Mouse (Mus musculus) liver (tissue): Measurements from ENCODE around the gene Trp53bp2.
A peak's percentile ranks its signal among the peaks of the same experiment; 100 is the strongest.

Source experiments
- DNase-seq: peaks from one replicate; pipeline ENCODE4 v3.0.0-alpha.2; 2020; ENCODE audit warnings: mixed read lengths

Gene Trp53bp2

DNA sequence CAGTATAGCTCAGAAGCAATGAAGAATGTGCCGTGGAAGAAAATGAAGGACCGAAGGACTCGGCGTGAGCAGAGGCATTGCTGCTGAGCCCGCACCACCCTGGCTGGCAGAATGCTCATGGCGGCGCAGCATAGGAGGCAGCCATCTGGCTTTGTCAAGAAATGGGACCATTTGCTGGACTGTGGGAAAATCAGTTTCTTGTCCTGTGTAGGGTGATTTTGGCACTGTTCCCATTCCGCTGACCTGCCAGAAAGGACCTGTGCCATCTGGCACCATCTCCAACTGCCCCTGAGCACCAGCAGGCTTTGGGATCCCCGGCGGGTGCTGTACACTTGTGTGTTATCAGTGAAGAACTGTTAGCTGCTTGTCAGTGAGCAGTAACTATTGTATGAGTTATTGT lies 52.8 kb downstream of the Trp53bp2 start:
- DNase-seq = no peak

DNA sequence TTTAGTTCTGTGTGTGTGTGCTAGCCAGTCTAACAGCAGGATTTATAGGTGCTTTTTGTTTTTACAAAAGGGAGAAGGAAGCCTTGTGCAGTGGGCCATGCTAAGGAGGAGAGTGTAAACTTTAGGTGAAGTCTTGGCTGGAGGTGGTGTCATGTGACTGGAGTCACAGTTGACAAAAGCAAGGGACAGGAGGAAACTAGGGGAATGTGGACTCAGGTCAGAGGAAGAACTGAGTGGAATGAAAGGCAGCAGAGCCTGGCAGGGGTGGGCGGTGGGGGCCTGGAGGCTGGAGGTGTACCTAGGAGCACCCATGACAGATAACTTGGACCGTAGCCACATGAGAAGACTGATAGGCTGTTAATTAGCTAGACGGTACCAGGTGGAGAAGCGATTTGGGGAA lies 56.3 kb downstream of the Trp53bp2 start:
- DNase-seq = no peak

DNA sequence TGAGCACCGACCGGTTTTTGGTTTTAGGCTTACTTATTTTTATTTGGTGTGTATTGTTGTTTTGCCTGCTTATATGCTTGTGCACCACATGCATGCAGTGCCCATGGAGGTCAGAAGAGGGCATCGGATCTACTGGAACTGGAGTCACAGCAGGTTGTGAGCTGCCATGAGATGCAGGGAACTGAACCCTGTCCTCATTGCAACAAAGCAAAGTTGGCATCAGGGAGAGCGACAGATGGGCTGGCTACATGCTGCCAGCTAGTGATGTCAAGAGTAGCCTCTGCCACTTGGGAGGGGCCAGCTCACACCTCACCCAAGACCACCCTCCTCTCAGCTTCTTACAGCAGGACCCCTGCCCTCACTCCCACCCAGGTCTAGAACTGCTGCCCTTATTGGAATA lies 57.0 kb downstream of the Trp53bp2 start:
- DNase-seq = no peak

DNA sequence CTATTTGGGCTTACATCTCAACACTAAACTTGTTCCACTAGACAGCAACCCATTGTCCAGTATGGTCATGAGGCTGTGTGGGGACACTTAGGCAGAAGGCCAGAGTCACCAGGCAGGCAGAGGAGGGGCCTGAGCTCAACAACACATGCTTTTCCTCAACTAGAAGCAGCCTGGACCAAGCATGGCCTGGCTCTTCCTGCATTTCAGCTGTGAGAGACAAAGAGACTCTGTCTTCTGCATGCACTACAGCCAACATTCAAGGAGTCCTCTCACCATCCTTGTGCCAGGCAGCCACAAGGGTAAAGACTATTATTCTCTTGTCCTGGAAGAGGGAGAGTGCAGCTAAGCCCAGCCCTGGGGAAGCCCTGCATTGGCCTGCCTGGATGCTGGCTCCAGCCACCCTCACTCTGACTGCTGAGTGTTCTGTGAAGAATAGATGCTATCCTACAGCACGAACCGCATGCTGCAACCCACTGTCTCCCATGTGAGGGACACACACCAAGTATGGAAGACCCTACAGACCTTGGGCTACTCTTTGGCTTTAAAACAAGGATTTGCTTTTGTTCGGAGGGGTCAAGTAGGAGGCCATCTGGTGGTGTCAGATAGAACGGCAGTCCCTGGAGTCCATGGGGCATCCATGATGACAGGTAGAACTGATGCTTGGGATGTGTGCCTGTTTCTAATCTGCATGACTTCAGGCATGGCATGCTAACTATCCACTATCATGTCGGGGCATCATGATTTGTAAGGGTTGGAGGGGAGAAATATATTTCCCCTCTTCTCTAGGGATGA lies 66.2 kb downstream of the Trp53bp2 start:
- DNase-seq = no peak

DNA sequence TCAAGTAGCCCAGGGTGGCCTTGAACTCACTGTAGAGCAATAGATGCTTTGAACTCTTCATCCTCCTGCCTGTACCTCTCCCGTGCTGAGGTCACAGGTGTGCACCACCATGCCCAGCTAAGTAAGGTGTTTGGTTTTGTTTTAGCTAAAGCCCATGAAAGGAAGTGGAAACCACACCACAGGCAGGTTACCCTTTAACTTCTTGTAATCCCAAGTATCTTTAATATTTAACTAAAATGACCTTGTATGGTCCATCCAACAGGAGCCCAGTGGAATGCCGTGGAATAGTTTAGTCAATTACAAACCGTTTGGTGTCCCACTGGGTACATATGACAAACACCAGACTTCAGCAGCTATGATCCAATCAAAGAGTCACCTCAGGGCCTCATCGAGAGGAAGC lies 70.0 kb downstream of the Trp53bp2 start:
- no peak for DNase-seq

DNA sequence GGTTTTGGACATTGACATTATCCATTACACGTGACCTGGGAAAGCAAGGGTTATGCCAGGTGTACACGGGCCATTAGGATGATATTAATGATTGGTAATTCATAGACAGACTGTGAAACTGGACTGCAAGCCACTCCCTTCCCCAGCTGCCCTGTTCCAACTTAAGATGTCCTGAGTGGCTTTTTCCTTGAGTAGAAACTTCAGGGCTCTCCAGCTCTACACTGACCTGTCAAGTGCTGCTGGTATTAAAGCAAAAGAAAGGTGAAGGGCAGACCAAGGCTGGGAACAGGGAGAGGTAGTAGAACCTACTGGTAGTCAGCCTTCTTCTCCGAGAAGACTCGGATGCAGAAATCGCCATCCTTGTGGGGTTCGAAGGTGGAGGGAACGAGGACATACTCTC lies 72.2 kb downstream of the Trp53bp2 start:
- DNase-seq = no peak

DNA sequence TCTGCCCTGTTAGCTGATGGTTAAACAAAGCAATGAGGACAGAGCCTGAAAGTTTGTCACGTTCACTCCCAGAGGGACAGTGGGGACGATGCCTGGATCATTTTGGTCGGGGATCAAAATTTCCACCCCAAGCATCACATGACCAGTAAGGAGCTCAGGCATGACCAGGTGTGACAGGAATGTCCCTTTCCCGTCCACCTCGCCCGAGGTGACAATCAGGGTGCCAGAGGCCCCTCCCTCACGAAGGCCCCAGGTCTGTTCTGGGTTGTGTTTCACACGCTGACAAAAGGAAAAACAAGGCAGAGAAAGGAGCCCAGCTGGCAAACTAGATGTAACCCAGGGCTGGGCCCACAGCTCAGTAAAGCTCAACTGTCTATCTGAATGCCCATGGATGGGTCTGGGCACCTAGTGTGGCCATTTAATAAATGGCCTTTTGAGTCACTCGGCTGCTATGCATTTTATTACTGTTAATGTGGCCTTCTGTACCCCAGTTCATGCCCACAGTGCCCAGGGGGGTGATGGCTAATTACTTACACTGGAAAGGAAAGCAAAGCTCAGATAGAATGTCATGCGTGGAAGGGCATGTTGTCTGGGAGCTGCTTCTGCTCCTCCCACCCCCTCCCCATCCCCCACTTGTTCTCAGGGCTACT lies 72.8 kb downstream of the Trp53bp2 start:
- DNase-seq = no peak

DNA sequence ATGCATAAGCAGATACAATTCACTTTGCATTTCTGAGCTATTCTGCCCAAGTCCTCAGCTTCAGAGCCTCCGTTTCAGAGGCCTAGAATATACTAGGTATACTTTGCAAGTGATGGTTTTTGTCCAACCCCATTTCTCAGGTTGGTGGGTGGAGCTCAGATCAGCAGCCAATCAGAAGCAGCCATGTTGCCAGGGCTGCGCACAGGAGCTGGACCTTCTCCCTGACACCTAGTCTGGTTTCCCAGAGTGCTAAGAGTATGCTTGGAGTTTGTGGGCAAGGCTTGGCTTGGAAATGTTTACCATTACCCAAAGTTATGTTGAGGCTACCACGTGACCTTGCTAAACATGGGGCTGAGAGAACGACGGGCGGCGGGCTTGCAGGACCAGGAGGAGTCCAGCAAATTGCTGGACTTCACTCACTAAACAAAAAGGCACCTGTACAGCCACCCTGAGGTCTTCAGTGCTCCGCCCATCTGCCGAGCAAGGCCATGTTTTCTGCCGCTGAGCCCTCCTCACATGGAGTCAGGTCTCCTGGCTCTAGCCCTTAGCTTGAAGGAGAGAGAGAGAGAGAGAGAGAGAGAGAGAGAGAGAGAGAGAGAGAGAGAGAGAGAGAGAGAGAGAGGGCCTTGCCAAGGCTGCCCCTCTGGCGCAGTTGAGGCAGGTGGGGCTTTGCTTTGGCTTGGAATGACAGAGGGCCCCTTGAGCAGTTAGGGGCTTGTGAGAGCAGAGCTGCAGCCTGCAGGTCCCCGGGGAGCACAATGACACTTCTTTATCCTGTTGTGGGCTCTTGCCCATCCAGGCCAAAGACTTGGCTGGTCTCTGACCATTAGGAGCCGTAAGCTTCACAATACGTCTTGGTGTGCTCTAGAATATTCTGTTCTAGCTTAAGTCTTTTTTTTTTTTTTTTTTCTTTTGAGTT lies 74.3 kb downstream of the Trp53bp2 start:
- DNase-seq = no peak

DNA sequence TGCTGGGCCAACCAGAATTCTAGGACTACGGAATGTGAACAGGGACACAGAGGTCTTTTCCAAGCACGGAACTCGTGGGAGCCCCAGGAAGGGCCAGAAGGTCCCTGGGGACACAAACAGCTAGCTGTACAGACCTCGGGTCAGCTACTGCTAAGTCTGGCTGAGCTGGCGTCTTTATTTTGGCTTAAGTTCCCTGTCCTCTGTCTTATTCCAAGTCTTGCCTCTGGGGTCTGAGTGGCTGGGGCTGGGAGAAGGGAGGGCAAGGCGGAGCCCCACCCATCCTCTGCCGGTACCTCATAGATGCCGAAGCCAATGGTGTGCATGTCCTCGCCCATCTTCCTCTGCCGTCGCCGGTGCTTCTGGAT lies 74.9 kb downstream of the Trp53bp2 start:
- no peak for DNase-seq

DNA sequence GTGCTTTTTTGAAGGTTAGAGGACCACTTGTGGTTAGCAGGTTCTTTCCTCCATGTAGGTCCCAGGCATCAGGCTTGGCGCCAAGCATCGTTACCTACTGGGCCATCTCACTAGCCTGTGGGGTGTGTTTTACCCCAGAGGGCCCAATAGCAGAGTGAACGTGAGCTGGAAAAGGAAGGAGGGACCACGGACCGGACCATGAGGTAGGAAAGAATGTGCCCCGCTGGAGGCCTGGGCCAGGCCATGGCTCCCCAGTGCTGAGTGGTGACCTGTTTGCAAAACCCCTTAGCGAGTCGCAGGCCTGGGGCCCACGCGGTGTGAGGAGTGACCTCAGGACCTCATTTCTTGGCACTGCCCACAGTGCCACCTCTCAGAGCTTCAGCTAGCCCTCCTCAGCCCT lies 79.5 kb downstream of the Trp53bp2 start:
- DNase-seq = no peak

DNA sequence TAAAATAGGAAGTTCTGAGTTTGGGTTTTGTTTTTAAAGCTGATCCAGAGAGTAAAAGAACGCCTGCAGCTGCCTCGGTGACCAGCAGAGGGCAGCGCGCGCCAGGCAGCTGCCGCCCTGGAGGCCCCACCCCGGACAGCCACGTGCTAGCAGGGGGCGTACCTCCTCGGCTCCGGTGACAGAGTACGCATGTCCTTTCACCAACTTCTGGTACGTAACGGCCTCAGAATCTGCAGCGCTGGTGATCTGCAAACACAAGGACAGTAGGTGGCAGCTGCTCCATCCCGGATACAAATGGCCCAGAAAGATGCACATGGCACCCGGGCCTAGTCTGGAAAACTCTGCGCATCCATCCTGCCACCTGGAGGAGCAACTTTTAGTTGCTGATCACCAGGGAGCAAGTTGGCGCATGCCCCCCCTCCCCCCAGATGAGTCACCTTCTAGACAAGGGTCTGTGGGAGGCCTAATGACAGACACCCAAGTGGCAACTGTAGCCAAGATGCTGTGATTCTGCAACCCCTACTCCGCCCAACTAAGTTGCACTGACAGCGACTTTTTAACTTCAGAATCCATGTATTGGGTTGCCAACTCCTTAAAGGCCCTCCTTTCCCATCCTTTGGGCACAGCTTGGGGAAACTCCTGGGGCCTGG lies 81.0 kb downstream of the Trp53bp2 start:
- DNase-seq = peak; percentile 86

DNA sequence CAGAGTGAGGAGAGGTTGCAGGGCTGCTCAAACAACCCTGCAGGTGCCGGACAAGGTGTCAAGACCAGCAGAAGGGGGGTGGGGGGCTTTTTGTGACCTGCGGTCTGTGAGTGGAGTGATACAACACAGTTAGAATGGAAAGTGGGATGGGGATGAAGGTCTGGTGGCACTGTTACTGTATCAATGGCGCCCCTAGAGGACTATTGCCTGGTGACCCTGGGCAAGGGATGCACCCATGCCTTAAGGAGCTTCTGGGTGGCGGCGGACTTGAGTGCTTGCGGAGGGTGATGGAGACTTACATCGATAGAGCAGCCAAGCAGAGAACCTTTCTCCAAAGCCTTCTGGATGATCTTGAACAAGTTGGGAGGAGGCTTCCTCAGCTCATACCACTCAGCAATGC lies 81.6 kb downstream of the Trp53bp2 start:
- no peak for DNase-seq

DNA sequence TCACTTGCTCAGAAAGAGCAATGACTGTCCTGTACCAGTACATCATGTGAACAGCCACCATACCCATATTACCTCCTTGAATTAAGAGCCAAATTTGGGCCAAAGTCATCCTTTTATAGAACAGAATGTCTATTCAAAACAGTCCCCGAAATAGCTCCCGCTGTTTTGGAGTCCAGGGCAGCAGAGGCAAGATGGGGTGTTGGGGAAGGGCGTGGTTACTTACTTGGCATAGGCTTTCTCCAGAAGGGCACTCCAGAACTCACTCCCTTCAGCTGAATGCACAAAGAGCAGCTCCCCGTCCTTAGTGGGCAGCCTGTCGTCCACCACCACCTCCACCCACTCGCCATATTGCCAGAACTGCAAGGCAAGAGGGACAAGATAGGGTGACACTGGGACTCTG lies 82.9 kb downstream of the Trp53bp2 start:
- DNase-seq = no peak

DNA sequence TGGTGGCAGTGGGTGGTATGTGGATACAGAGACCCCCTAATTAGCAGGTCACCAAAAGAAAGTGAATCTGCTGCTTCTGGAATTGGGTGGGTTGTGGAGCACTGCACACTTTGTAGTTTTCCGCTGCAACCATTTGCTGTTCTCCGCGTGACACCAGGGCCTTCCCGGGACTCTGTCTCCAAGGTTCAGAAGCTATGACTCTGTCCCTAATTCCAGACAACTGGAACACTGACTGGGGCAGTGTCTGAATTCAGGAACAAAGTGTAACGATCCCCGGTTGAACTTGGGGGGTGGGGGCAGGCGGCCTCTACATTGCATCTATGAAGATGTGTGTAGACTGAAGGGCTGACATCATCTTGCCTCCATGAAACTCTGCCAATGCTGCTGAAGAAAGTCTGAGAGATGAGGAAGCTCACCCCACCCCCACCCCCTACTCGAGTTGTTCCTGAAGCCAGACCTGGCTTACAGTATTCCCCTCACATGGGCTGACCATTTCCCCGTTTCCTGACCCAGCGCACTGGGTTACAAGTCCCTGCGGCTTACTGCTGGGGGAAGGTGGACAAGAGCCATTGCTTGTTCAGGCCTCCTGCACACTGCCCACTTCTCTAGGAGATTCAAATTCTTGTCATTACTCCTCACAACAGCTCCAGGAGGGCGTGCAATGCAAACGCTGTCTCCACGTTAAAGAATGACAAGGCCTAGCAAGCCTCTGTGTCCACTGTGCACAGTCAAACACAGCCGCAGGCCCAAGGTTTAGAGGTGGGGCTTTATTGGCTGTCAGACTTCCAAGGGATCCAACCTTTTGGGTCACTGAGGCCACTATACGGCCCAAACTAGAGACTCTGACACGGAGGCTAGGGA lies 85.5 kb downstream of the Trp53bp2 start:
- DNase-seq = no peak

DNA sequence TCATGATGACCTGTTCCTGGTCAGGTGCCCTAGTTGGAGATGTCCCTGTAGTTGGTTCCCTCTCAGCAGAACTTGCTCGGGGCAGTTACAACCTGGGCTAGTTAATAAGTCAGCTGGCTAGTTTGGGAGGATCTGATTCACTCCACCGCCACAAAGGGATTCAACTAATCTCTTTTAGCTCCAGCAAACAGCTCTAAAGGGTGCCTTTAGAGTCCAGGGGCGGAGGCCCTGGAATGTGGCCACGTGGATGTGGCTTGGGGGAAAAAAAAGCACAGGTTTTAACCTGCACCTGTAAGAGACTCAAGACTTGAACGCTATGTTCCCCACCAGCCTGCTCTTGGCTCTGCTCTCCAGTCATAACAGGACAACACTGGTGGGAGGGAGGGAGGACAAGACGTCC lies 87.7 kb downstream of the Trp53bp2 start:
- DNase-seq = no peak

DNA sequence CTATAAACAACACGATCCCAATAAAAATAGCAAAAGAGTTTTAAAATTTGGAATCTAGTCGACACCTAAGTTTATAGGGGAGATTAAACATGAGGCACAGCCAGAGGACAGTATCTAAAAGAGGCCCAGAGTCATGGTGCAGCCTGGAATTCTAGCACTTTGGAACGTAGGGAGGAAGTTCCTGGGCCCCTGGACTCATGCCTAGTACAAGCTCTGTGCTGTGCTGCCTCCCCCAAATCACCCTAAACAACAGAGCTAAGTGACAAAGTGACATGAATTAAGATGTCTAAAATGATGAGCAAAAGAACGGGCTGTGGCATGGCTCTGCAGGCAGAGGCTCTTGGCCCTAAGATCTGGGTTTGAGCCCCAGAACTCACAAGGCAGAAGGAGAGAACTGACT lies 88.8 kb downstream of the Trp53bp2 start:
- DNase-seq = no peak

DNA sequence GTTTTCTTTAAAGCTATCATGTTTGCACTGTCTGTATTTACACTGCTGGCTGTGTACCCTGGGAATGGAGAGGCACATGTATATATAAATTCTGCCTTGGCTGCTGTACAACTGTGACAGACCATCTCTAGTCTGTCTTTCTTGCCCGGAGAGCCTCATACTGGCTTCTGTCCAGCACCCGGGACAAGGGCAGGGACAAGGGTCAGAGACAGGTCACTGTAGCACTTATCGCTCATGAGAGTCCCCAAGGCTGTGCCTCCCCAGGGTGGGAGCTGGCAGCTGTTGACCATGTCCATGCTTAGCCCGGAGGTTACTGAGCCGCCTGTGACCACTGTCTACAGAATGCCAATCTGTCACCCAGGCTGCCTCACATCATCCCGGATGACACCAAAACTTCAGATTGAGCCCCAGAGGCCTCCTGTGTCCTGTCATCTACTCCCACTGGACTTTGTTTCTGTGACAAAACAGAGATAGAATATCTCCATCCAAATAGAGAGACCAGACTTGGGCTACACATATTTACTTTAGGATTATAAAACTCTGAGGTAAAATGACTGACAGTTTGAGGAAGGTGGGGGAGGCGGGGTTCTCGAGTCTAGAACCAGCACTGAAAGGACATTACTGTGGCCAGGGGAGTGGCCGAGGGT lies 90.6 kb downstream of the Trp53bp2 start:
- DNase-seq = peak; percentile 27

DNA sequence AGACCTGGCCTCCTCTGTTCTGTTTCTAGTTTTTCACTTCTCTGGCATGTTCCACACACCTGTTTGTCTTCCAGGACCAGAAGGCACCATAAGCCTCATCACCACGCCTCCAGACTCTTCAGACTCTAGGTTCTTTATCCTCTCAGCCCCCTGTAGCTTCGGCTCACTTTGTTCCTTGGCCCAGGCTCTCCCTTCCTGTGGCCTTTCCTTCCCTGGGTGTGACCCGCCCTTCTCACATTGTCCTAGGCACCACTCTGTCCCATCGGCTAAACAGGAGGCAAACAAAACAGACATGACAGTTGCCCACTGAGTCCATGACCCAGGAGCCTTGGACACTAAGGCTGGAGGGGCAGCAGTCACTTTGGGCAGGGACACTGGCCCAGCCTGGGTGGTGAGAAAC lies 91.3 kb downstream of the Trp53bp2 start:
- DNase-seq = no peak

DNA sequence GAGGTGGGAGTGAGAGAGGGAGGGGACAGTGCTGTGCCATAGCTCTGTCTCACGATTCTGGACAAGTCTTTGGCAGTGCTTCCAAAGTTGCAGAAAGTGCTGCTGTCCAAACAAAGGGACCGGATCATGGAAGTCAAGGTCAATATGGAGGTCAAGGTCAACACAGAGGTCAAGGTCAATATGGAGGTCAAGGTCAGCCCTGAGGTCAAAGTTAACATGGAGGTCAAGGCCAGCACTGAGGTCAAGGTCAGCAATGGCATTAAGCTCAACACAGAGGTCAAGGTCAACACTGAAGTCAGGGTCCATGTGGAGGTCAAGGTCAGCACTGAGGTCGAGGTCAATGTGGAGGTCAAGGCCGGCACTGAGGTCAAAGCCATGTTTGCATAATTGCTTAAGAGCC lies 91.9 kb downstream of the Trp53bp2 start:
- no peak for DNase-seq

DNA sequence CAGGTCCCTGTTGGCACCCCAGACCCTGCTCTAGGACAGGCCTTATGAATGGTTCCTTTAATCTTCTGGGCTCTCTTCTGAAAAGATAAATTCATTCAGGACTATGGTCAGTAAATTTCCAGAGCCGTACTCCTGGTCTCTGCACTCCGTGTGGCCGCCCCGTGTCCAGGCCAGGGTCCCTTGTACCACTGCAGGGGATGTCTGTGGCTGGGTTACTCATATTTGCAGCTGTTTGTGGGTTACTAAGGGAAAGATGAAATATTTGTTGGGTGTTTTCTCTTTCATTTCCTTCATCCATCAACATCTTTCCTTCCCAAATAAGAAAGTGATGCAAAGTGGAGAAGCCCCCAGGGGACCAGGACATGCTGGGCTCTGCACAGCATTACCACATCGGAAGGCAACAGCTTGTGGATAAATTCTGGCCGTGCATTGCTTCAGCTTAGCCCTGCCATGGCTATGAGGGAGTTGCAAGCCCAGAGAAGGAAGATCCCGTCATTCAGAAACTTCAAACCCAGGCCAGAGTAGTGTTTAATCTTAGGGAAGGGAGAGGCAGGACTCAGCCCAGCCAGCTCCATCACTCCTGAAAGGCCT lies 92.9 kb downstream of the Trp53bp2 start:
- DNase-seq = no peak

DNA sequence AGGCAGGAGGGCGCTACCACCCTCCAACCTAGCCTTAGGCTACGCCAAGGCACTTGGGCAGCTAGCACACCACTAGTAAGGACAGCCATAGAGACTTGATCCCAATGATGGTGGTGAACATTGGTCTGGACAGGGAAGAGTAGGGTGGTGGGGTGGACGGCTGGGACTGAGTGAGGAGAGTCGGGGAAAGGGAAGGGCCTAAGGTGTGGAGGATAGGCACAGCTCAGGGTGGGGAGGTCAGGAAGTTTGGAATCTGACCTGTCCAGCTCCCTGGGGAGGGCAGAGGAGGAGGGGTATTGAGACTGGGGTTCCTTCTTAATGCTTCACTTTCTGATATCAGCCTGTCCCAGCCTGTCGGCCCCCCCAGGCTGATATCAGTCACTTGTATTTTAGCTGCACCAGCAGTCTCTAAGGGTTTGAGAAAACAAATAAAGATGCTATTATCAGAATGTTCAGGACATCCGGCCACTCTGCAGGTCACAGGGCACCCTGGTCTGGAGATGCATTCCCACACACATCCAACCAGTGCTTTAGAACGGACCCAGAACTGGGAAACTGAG lies 93.6 kb downstream of the Trp53bp2 start:
- no peak for DNase-seq
